ENCODE assay signal across 8 mouse cellular contexts in the genomic region with DNA sequence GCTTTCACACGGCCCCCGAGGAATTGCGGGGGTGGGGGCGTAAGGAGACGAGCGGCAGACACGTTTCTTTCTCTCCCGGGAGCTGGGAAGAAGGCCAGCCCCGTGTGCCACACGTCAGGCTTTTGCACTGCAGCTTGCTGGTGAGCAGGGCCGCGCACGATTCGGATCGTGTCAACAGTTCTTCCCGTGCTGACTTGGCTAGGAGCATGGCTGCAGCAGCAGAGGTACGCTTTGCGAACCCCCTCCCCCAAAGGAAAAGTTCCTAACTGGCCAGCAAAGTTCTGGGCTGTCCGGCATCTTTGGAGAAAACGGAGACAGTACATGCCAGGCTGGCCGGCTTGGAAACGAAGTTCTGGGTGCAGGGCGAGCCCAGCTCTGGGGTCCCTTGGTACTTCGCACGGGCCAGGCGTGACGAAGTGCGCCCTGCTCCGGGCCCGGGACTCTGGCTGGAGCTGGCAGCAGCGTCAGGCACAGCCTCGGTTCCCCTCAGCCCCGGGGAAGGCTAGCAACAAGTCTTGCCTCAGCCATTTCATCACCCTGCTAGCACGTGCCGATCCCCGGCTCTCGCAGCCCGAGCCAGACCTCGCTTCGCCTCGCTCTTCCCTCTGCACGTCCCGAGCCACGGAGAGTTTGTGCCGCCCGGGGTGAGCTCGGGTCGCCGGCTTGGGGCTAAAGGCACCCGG. TPM values are rescaled to one million over a fixed set of nuclear protein-coding genes. Genes with fewer than 3 reads are reported as not detected.
DNase-seq lines count a peak whose midpoint lies in the region; ATAC-seq and TF ChIP-seq lines count a peak whose summit lies in the region.

No protein-coding gene starts in this region.

- DNase-seq in thymus, postnatal 0 days (ENCODE audit: low spot score): peak; percentile 17
- no peak for DNase-seq in thymus, postnatal 36 days
- peak; percentile 81 for DNase-seq in forebrain, embryonic 11.5 days (ENCODE audit: low spot score)
- peak; percentile 25 to 68 for DNase-seq in kidney, postnatal 25 days
- peak; percentile 41 for DNase-seq in lung, adult 2 months

- peak overlapping the region; percentile 55 for H3K9ac ChIP-seq in forebrain, embryonic 11.5 days (ENCODE audit: low read length)
- peak overlapping the region; percentile 79 for H3K9ac ChIP-seq in heart, embryonic 14.5 days (ENCODE audit: low read length)

- peaks cover 23% of the 10 kb centered on the region for H3K27me3 ChIP-seq in forebrain, embryonic 11.5 days (ENCODE audit: control insufficient read depth, insufficient read depth, low read length)
- H3K27me3 ChIP-seq in heart, embryonic 14.5 days (ENCODE audit: control insufficient read depth, insufficient read depth, low read length): peaks cover 11% of the 10 kb centered on the region

- H3K4me3 ChIP-seq in forebrain, embryonic 11.5 days (ENCODE audit: low read depth, low read length): peak overlapping the region; percentile 53
- peak overlapping the region; percentile 56 to 62 for H3K4me3 ChIP-seq in heart, embryonic 14.5 days (ENCODE audit: control insufficient read depth in 1 of 2, insufficient read depth in 1 of 2, low read depth in 1 of 2, low read length in 2 of 2)
- H3K4me3 ChIP-seq in lung, adult 2 months (replicated peaks; ENCODE audit: extremely low read depth, low read depth, low read length): peak overlapping the region; percentile 54
- H3K4me3 ChIP-seq in olfactory bulb, adult 2 months (ENCODE audit: insufficient read depth, low read depth, low read length): peak overlapping the region; percentile 58

- under 1% methylated on average over 50 of the region's 50 CpGs for WGBS in forebrain, embryonic 11.5 days
- under 1% methylated on average over 50 of the region's 50 CpGs for WGBS in heart, embryonic 14.5 days
- under 1% methylated on average over 50 of the region's 50 CpGs for WGBS in lung, adult 2 months
- under 1% methylated on average over 50 of the region's 50 CpGs for WGBS in olfactory bulb, adult 2 months

- H3K9me3 ChIP-seq in forebrain, embryonic 11.5 days (ENCODE audit: control insufficient read depth, low read length): no peaks in the 10 kb centered on the region
- no peaks in the 10 kb centered on the region for H3K9me3 ChIP-seq in heart, embryonic 14.5 days (ENCODE audit: control insufficient read depth, low read length)

- TF ChIP-seq POLR2A in lung, adult 2 months (IDR thresholded peaks at IDR 0.05; ENCODE audit: borderline replicate concordance, extremely low read depth, low read depth, low read length): no peak
- TF ChIP-seq POLR2A in olfactory bulb, adult 2 months (IDR thresholded peaks at IDR 0.05; ENCODE audit: insufficient read depth, low read depth, low read length): no peak

- no peaks in the 10 kb centered on the region for H3K36me3 ChIP-seq in forebrain, embryonic 11.5 days (ENCODE audit: control insufficient read depth, insufficient read depth, low read length)
- H3K36me3 ChIP-seq in heart, embryonic 14.5 days (ENCODE audit: control insufficient read depth, insufficient read depth, low read length): peaks cover 4% of the 10 kb centered on the region; the same call in 1 of the 2 replicates

- H3K4me1 ChIP-seq in forebrain, embryonic 11.5 days (replicated peaks; ENCODE audit: control insufficient read depth, insufficient read depth, low read length): peaks cover 13% of the 10 kb centered on the region; the same call in 1 of the 2 replicates
- peaks cover 7 to 10% of the 10 kb centered on the region in 2 experiments for H3K4me1 ChIP-seq in heart, embryonic 14.5 days (ENCODE audit: control insufficient read depth in 2 of 2, insufficient read depth in 2 of 2, low read length in 2 of 2)
- peaks cover 6% of the 10 kb centered on the region; the same call in 1 of the 2 replicates for H3K4me1 ChIP-seq in lung, adult 2 months (ENCODE audit: control insufficient read depth, insufficient read depth, low read length)
- peaks cover 30% of the 10 kb centered on the region for H3K4me1 ChIP-seq in olfactory bulb, adult 2 months (ENCODE audit: control insufficient read depth, insufficient read depth, low read length)

- H3K4me2 ChIP-seq in forebrain, embryonic 11.5 days (ENCODE audit: low read depth, low read length, severe bottlenecking): peak overlapping the region; percentile 90
- H3K4me2 ChIP-seq in heart, embryonic 14.5 days (ENCODE audit: low read length): peak overlapping the region; percentile 99

- ATAC-seq in forebrain, embryonic 11.5 days (replicated peaks; ENCODE audit: low FRiP score): peak; percentile 60
- peak; percentile 24 for ATAC-seq in heart, embryonic 14.5 days (ENCODE audit: insufficient number of reproducible peaks, insufficient read depth, low FRiP score, low read depth)
- no peak for ATAC-seq in erythroid progenitor cell, adult 5-6 weeks (replicated peaks; ENCODE audit: low FRiP score, poor library complexity, severe bottlenecking)

- TF ChIP-seq CTCF in lung, adult 2 months (IDR thresholded peaks at IDR 0.05; ENCODE audit: insufficient read depth, low read length): no peak
- TF ChIP-seq CTCF in olfactory bulb, adult 2 months (IDR thresholded peaks at IDR 0.05; ENCODE audit: insufficient read depth, low read depth, low read length): no peak

- H3K27ac ChIP-seq in forebrain, embryonic 11.5 days (ENCODE audit: low read depth, low read length): no peak overlapping the region
- peak overlapping the region; percentile 65 to 78 for H3K27ac ChIP-seq in heart, embryonic 14.5 days (replicated peaks in 1 of 2; ENCODE audit: control insufficient read depth in 1 of 2, insufficient read depth in 1 of 2, low read depth in 2 of 2, low read length in 2 of 2)
- no peak overlapping the region for H3K27ac ChIP-seq in olfactory bulb, adult 2 months (ENCODE audit: insufficient read depth, low read depth, low read length)

RNA-seq across cellular contexts. Expression of a gene that starts 0.8 kb away (rescaled TPM):
- polyA plus RNA-seq in thymus, postnatal 0 days (2015; fragmentation: Nextera tagmentation; extraction: Ambion mirVana): 2.8 and 2.9 TPM in 2 replicates
- 1.7 and 2.5 TPM in 2 replicates for polyA plus RNA-seq in forebrain, embryonic 11.5 days (2014; fragmentation: Nextera tagmentation; extraction: Ambion mirVana)
- 1.7 and 2.5 TPM in 2 replicates for polyA plus RNA-seq in heart, embryonic 14.5 days (2014; fragmentation: Nextera tagmentation; extraction: Ambion mirVana)
- 1.8 and 2.1 TPM in 2 replicates for polyA plus RNA-seq in lung, adult 2 months (2012; rRNA removed)
- not detected in 2 replicates for polyA plus RNA-seq in olfactory bulb, adult 2 months (2012; ENCODE audit: insufficient read depth, insufficient read length, low replicate concordance, missing spikeins)
- total RNA-seq in erythroid progenitor cell, adult 5-6 weeks (2015; ENCODE audit: low replicate concordance): not detected in 2 replicates
- total RNA-seq in erythroid progenitor cell, adult 5-6 weeks (2017; ENCODE audit: low replicate concordance): not detected in 2 replicates

Comparison
In these comparisons a context has a peak if more than half of its experiments do, and no peak if none do; other contexts are left out.
1. DNase-seq: peak in thymus, postnatal 0 days (single experiment), forebrain, embryonic 11.5 days (single experiment), kidney, postnatal 25 days (2 of 2) and lung, adult 2 months (single experiment); none in thymus, postnatal 36 days (0 of 2).
2. H3K27ac ChIP-seq: peak in heart, embryonic 14.5 days (2 of 2); none in forebrain, embryonic 11.5 days (single experiment) and olfactory bulb, adult 2 months (single experiment).
3. Peak in every context shown above with its lines, with median percentiles within 50 percentile points of each other: H3K4me3 ChIP-seq.